Mouse (Mus musculus) adrenal gland, postnatal 25 days (tissue): Measurements from ENCODE around the gene Cdk5r1. TPM values are rescaled to one million over a fixed set of nuclear protein-coding genes. Genes with fewer than 3 reads are reported as not detected.
A peak's percentile ranks its signal among the peaks of the same experiment; 100 is the strongest.

Source experiments
- DNase-seq: peaks from one replicate; pipeline ENCODE4 v3.0.0; 2021; ENCODE audit warnings: mixed read lengths
- total RNA-seq: library from RNA; stranded (reverse); gene quantifications from 2 replicates; pipeline ENCODE4 v1.2.3, GENCODE M21; 2021

Gene Cdk5r1
- total RNA-seq, 1 experiment from 2014 or later, result 3.2 TPM

- DNase-seq, result no peak
Measured at GRCm38 (mm10) chr11:80481409-80482050, 4.7 kb downstream of the Cdk5r1 start.

GRCm38 (mm10) chr11:80482347-80482746 is 5.5 kb downstream of the Cdk5r1 start:
- DNase-seq, result no peak

DNA sequence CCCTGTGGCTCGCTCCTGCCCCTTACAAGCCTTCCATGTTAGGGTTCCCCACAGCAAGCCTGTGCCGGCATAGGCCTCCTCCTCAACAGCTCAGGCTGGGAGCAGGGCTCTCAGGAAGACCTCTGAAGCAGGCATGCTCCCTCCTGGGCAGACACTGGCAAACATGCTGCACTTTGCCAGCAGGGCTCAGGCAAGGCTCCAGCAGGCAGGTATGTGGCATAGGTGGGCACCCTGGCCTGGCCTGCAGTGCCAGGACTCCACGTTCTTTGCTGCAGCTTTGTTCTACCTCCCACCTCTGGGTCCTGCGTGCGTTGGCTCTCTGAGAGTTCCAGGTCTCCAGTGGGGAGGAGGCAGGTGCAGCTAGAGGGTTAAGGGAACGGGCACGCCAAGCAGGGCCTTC is 6.1 kb downstream of the Cdk5r1 start:
- no peak for DNase-seq

- no peak for DNase-seq
Measured at GRCm38 (mm10) chr11:80483536-80484067, 6.8 kb downstream of the Cdk5r1 start.

DNA sequence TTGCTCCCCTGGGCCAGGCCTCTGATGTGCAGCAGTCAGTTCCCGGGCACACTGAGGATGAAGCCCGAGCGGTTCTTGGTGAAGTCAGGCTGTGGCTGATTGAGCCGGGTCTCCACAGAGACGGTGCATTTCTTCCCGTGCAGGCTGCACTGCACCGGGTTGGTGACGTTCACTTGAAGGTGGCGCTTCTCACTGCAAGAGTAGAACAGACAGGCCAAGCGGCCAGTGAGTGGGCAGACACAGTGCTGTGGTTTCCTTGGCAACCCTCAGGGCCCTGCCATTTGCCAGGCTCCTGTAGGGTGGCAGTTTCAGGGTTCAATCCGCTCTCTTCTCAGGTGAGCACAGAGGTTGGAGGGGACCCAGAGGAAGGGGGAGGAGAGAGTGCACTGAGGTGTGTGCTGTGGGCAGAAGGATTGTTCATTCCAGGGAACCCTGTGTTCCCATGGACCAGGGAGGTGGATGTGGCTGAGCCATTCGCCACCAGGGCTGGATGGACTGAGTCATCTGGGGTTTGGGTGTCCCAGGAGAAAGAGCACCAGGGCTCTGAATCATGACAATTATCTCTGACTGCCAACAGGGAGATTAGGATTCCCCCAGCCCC is 7.5 kb downstream of the Cdk5r1 start:
- DNase-seq, result peak; percentile 34

DNA sequence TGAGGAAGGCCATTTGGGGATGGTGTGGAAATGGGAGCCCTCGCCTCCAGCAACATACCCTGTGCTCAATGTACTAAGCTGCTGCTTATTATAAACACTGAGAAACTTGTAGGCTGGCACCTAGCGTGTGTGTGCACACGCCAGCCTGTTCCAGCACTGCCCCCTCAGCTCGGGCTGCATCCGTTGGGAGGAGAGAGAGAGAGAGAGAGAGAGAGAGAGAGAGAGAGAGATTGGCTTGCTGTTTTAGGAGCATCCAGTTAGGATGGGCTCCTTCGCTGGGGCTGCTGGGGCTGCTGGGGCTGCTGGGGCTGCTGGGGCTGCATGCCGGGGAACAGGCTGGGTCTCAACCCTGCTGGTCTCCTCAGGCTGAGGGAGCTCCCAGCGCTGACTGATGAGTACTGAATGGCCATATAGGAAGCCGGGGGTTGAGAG is 8.3 kb downstream of the Cdk5r1 start:
- DNase-seq, result no peak

DNA sequence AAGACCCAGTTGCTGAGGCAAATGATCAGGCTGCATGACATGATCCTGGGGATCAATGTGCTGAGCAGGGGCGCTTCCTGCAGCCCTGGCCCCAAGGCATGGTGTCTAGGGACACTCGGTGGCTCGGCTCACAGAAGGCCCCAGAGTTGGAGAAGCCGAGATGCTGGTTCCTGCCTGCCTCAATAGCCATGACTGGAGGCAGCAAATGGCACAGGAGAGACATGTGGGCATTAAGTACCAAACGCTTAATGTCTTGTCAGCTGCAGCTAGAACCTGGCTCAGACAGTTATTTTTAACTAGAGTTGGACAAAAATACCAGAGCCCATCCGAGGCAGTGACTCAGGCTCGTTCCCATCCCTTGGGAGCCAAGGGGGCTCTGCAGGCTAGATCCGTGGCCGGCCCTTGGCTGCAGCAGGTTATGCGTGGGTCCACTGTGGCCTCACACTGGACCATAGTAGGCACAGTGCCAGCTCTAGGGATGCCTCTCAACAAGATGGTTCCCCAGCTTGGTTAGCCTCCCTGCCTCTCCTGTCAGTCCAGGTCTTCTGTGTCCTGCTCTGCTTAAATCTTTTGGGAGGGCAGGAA is 8.9 kb downstream of the Cdk5r1 start:
- no peak for DNase-seq

DNA sequence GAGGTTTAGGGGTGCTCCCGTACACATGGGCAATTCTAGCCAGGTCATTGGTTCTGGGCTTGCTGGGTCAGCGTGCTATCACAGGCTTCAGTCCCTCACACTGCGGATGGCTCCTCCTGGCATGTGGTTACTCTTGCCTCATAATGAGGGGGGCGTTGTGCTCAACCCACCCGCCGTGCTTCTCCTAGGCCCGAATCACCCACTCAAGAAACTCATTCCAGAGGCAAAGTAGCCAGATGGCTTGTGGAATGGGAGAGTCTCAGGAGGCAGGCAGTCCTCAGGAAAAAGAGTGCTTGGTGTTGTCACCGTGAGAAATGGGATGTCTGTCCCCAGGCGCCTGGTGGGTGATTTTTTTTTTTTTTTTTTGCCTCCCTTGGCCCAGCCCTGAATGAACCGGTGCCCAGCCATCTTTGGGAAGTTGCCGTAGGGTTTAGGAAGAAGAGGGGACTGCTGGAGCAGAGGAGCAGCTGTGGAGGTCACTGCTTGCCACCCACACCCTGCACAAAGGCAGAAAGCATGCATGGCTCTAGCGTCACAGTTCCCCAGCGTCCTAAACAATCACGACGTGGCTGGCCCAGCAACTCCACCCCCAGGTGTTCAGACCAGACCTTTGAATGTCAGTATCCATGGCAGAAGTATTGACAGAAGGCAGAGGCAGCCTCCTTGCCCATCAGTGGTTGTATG is 11.2 kb downstream of the Cdk5r1 start:
- DNase-seq, result no peak

GRCm38 (mm10) chr11:80489172-80489881 is 12.5 kb downstream of the Cdk5r1 start:
- DNase-seq, result no peak

DNA sequence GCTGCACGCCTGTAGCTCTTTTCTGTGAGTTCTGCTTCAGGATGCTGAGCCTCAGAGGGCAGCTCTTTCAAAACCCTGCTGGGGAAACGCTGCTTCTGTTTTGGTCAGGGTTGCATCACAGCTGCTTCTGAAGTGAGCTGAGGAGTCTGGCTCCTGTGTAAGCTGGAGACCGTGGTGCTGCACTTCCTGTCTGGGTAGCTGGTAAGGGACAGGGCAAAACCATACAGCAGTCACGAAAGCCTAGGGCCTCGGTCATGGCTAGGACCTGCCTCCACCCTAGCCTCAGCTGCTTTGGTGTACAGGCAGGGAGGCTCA is 13.0 kb downstream of the Cdk5r1 start:
- no peak for DNase-seq

GRCm38 (mm10) chr11:80490831-80491230 is 14.0 kb downstream of the Cdk5r1 start:
- no peak for DNase-seq

GRCm38 (mm10) chr11:80493186-80493585 is 16.4 kb downstream of the Cdk5r1 start:
- no peak for DNase-seq

- no peak for DNase-seq
Measured at GRCm38 (mm10) chr11:80494852-80495251, 18.0 kb downstream of the Cdk5r1 start.

- no peak for DNase-seq
Measured at GRCm38 (mm10) chr11:80495972-80496371, 19.1 kb downstream of the Cdk5r1 start.

DNA sequence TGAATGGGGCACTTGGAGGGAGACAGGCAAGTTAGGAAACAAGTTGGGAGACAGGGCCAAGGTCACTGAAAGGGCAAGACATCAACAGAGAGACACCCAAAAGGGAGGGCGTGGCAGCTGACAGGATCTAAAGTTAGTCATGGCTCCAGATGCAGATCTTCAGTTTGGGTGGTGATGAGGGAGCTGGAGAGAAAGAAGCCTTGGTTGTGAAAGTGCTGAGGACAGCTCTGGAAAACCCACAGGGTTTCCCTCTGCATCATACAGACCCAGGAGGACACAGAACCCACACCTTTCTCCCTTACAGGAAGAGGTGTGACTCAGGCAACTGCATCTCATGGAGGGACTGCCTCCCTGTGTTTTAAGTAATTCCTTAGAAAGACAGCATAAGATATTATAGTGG is 19.8 kb downstream of the Cdk5r1 start:
- DNase-seq, result no peak

GRCm38 (mm10) chr11:80497225-80497919 is 20.5 kb downstream of the Cdk5r1 start:
- DNase-seq, result no peak

GRCm38 (mm10) chr11:80498328-80499070 is 21.7 kb downstream of the Cdk5r1 start:
- no peak for DNase-seq

- DNase-seq, result no peak
Measured at GRCm38 (mm10) chr11:80499550-80499952, 22.7 kb downstream of the Cdk5r1 start.

DNA sequence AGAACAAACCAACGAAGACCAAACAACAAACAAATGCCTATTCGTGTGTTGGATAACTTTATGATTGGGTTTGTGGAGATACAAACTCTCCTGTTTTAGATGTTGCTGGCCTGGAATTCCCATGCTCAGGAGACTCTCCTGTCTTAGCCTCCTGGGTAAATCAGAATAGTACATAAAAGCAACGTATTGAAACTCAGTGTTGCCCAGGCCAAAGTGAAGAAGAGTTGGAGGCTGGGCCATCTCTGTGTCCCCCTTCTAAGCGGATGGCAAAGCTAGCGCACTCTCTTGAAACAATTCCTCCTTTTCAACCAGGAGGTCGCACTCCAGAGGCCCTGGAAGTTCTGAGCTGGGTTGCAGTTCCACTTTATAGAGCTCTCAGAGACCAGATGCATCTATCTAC is 26.5 kb downstream of the Cdk5r1 start:
- no peak for DNase-seq

- no peak for DNase-seq
Measured at GRCm38 (mm10) chr11:80503726-80504452, 27.1 kb downstream of the Cdk5r1 start.
